Mouse (Mus musculus) layer of hippocampus, adult 18-20 months (tissue): Measurements from ENCODE around the gene Scarb1. TPM values are rescaled to one million over a fixed set of nuclear protein-coding genes. Genes with fewer than 3 reads are reported as not detected.

Experiments used
- DNase-seq, 2 experiments: peaks; one replicate each; pipeline ENCODE4 v3.0.0; 2022; ENCODE audit warnings: low spot score in 2 of 2
- total RNA-seq, 2 experiments: library from RNA; stranded (reverse); gene quantifications; 2 replicates each; pipeline ENCODE4 v1.2.3; 2021

Gene Scarb1
- total RNA-seq, 2 experiments from 2014 or later, result 29.4 to 32.7 TPM

DNA sequence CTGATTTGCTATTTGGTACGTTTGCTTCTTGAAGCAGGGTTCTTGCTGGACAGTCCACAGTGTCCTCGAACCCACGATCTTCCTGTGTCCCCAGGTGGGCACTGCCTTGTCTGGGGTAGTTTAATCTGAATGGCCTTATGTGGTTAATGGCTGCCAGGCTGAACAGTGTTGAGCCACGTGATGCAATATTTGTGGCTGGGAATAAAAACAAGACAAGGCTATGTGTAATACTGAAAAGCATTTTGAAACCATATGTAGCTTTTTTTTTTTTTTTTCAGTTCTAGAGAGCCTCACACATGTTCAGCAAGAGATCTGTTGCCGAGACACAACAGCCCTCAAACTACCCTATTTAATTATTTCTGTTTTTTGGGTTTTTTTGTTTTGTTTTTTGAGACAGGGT, 27.3 kb upstream of the Scarb1 start:
- DNase-seq, result no peak

GRCm38 (mm10) chr5:125364851-125365429, 24.0 kb upstream of the Scarb1 start:
- DNase-seq, result no peak

DNA sequence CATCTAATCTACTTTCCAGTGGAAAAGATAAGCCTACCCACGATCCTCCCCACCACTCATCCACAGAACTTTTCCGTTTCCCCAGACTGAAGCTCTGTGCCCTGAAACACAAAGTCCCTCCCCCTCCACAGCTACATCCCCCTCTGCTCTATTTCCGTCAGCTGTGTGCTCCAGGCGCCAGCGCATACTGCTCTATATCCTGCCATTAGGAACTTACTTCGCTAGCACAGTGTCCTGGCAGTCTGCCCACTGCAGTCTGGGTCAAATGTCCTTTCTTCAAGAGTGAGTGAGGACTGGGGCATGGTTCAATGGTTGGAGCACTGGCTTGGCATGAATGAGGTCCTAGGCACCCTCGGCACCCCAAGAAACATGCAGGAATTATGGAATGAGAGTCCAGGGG, 23.0 kb upstream of the Scarb1 start:
- no peak for DNase-seq

DNA sequence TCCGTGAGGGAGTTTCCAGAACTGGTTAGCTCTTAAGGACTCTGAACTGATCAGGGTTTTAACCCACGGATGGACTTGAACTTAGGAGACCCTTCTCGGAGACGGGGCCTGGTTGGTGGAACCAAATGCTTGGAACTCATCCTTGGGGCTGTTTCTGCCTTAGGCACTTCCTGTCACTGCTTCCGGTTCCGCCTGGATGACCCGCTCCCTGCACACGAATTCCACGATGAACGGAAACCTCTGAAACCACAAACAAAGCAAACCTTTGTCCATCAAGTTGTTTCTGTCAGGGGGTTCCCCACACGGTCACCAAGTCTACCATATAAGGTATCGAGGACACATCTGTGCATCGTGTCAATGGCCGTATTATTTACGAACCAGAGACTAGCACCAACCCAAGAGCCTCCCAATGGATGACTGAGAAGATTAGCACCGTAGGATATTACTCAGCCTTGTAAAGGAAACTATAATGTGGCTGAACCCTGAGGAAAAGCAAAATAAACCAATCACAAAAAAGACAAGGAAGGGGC, 20.2 kb upstream of the Scarb1 start:
- DNase-seq, result no peak

- DNase-seq, result peak in 1 of 2 experiments; percentile 65
Observed at GRCm38 (mm10) chr5:125360566-125360965, 19.7 kb upstream of the Scarb1 start.

GRCm38 (mm10) chr5:125358270-125358608, 17.3 kb upstream of the Scarb1 start:
- DNase-seq, result no peak

DNA sequence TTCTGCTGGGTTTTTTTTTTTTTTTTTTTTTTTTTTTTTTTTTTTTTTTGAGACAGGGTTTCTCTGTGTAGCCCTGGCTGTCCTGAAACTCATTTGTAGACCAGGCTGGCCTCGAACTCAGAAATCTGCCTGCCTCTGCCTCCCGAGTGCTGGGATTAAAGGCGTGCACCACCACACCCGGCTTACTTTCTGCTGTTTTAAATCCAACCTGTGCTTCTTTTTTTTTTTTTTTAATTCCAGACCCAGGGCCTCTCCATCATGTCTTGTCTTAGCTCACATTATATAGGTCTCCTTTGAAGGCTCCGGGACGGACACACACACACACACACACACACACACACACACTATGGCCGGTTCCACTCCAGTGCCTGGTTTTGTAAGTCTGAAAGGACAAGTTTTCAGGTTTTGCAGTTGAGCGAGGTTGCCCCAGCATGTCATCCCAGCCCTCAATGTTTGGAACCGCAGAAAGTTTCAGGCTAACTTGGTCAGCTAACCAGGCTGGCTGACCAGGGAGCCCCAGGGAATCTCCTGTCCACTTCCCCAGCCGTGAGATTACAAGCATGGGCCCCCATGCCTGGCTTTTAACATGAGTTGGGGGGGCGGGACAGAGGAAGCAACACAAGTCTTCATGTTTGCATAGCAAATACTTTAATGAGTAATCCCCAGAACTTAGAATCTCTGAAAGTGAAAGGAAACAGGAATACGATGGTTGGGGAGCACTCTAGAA, 16.8 kb upstream of the Scarb1 start:
- no peak for DNase-seq

GRCm38 (mm10) chr5:125355650-125356049, 14.8 kb upstream of the Scarb1 start:
- DNase-seq, result no peak

DNA sequence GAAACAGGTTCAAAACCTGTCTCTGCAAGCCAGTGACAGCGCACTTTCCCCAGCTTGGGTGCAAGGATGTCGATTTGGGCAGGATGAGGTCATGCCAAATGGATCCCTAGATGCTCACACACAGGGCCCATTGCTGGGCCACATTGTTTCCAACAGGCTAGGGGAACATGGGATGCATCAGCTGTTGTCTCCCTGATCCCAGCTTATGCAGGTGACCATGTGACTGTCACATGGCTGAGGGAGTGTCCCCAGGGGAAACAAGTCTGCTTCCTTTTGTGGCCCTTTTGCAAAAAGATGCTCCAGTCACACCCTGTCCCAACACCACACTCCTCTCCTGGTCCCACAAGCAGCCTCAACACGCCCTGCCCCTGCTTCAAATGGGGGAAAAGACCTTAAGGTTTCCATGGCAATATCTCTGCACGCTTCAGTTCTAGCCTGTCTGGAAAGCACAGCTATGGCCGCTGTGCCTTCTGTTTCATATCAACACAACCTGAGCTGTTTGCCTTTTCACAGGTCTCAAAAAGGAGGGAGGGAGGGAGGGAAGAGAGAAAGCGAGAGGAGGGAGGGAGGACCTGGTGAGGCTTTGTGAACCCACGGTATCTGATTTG, 14.1 kb upstream of the Scarb1 start:
- DNase-seq, result no peak

DNA sequence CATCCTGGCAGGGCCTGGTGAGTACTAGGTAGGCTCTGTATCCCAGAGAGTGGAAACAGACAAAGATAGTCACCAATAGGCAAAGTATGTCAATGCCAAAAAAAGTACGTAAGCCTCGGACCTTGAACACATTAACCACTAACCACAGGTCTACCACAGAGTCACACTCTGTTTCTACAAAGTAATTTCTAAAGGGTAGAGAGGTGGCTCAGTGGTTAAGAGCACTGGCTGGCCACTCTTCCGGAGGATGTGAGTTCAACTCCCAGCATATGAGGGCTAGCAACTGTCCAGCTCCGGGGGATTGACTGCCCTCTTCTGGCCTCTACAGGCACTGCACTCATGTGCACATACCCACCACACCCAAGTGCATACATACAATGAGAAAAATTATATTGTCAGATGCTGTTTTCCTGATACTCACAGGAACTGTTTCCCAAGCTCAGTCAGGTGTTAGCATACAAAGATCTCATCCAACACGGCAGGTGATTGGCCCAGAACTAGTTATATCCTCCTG, 11.9 kb upstream of the Scarb1 start:
- DNase-seq, result no peak

DNA sequence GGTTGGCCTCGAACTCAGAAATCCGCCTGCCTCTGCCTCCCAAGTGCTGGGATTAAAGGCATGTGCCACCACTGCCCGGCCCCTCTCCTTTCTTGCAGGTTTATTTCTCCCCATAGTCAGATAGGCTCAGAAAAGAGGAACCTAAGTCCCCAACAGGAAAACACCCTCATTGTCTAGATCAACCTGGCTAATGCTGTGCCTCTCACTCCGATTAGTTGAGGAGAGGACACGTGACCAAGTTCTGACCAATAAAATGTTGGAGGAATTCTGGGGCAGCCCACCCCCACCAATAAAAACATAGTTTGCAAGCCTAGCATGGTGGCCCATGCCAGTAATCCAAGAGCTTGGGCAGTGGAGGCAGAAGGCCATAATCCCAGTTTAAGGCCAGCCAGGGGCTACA, 11.0 kb upstream of the Scarb1 start:
- no peak for DNase-seq

DNA sequence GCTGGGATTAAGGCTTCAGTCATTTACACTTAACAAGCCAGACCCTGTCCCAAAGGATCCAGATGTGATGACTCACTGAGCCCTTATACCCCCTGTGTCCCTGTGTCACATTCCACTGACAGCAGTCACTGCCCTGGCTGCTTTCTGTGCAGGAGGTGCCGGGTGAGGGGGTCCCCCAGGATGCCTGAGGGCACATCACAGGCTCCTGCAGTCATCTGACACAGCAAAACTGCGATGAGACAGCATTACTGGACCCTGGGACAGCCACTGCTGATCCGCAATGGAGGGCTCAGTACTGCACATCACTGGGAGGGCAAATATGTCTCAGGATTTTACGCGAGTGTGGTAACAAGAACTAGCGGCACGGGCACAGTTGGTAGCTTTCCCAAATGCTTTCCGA, 10.2 kb upstream of the Scarb1 start:
- DNase-seq, result no peak

DNA sequence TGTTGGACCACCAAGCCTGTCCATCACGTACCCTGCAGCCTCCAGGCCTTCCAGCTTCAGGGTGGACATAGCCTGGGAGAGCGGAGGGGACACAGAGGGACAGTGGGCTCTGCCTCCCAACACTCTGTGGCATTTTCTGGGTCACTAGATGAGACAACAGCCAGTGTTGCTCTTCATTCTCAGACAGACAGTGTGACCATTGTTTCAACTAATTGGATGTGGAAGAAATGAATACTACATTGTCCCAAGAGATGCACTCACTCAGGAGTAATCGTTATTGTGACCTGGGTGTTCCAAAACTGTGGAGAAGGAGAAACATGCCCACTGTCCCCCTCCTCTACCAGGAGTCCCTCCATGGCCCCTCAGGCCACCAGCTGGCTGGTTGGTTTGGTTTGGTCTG, 8.5 kb upstream of the Scarb1 start:
- no peak for DNase-seq

DNA sequence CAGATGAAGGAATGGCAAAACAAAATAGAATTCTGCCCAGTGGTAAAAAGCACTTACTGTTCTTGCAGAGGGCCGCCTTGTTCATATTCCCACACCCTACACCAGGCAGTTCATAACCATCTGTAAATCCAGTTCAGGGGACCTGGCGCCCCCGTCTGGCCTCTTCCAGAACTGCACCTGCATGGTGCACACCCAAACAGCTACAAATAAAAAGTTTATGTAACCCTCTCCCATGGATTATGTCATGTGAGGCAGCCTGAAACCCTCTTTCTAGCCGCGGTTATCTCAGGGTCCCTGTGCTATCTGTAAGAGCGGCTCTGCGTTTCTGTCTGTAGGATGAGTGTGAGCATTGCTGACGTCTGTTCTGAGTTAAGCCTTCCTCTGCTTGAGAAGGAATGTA, 7.6 kb upstream of the Scarb1 start:
- DNase-seq, result peak in 1 of 2 experiments; percentile 73

GRCm38 (mm10) chr5:125348067-125348466, 7.2 kb upstream of the Scarb1 start:
- DNase-seq, result no peak

GRCm38 (mm10) chr5:125344296-125344695, 3.4 kb upstream of the Scarb1 start:
- no peak for DNase-seq

GRCm38 (mm10) chr5:125341459-125342090, 681 bp upstream of the Scarb1 start:
- DNase-seq, result no peak

DNA sequence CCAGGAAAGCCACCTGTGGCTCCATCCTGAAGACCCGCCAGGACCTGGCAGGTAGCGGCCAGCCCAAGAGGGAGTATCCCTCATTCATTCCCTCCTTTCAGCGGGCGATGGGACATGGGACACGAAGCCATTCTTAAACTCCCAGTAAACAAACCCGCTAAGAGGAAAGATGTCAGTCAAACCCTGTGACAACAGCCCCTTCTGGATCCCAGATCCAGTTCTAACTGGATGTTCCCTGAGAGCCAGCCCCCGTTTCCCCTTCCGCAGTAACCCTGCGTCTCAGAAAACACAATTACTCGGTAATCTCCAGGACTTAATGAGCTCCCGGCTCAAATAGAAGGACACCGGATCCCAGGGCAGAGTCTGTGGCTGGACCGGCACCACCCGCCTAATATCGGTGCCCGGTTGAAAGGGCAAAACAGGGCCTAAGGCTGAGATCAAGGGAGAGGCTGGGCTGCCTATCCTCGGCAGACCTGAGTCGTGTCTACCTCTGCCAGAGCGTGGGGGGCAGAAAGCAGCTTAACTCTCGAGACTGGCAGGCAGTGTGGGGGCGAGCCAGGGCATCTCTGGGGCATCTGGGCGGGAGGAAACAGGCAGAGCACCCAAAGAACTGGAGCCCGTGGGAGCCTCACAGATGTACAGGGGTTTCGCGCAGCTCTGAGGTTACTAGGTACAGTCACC, 903 bp downstream of the Scarb1 start:
- DNase-seq, result peak in 1 of 2 experiments; percentile 45

DNA sequence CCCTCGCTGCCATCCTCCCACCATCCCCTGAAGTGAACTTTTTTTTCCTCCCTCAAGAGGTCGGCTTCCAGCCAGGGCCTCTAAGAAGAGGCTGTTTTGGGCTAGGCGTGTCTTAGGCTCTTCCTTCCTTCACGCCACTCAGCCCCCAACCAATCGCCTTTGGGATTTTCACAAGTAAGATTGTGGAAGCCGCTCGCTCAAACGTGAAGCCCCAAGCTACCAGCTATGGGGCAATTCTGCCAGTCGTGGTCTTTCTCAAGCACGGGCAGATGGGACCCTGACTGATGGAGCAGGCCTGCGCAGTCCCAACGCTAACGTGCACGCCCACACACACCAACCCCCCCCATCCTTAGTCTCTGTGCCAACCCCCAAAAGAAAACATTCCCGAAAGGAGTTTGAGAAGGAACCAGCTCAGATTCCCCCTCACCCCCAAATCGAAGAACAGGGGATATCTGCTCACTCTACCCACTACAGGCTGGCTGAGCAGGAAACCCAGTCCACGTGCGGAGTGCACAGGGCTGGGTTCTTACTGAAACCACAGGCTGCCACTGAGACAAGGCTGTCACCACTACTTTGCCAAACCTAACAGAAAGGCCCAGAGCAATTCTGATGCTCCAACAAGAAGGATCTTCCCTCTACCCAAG, 1.7 kb downstream of the Scarb1 start:
- peak in 1 of 2 experiments; percentile 39 for DNase-seq

GRCm38 (mm10) chr5:125337526-125337925, 3.4 kb downstream of the Scarb1 start:
- no peak for DNase-seq

GRCm38 (mm10) chr5:125337012-125337411, 3.9 kb downstream of the Scarb1 start:
- no peak for DNase-seq
